Mouse (Mus musculus) left cerebral cortex, postnatal 36 days (tissue): ENCODE measurements around the gene Snd1. TPM values are rescaled to one million over a fixed set of nuclear protein-coding genes. Genes with fewer than 3 reads are reported as not detected.

Experiments used
- DNase-seq, 2 experiments: peaks; one replicate each; pipeline ENCODE4 v3.0.0; 2021 to 2022; ENCODE audit warnings: low spot score in 2 of 2, mixed read lengths in 1 of 2
- intact Hi-C: fragments of 180-260 bp; cut with DNase I; formaldehyde crosslinking; loops from one replicate; pipeline ENCODE4 v1.15.1; 2025
- total RNA-seq, 2 experiments: library from RNA; stranded (reverse); gene quantifications; 2 replicates each; pipeline ENCODE4 v1.2.3; 2021

Gene Snd1
- total RNA-seq, 2 experiments from 2014 or later = 81.3 to 82.8 TPM

GRCm38 (mm10) chr6:28672388-28672787 is 197.4 kb downstream of the Snd1 start:
- intact Hi-C loops = no loop called here
- no peak for DNase-seq

GRCm38 (mm10) chr6:28674686-28675085 is 199.7 kb downstream of the Snd1 start:
- intact Hi-C loops = no loop called here
- no peak for DNase-seq

- intact Hi-C loops = no loop called here
These were observed 204.0 kb downstream of the Snd1 start for GRCm38 (mm10) chr6:28678896-28679295.

GRCm38 (mm10) chr6:28680537-28680936 is 205.6 kb downstream of the Snd1 start:
- intact Hi-C loops = no loop called here
- no peak for DNase-seq

More at GRCm38 (mm10) chr6:28678896-28679295, 204.0 kb downstream of the Snd1 start:
- DNase-seq = no peak

- intact Hi-C loops = no loop called here
- DNase-seq = no peak
These were observed 206.8 kb downstream of the Snd1 start for GRCm38 (mm10) chr6:28681521-28682457.

- no peak for DNase-seq
- intact Hi-C loops = no loop called here
These were observed 210.1 kb downstream of the Snd1 start for GRCm38 (mm10) chr6:28685052-28685451.

GRCm38 (mm10) chr6:28685745-28686144 is 210.8 kb downstream of the Snd1 start:
- intact Hi-C loops = no loop called here
- no peak for DNase-seq

- DNase-seq = no peak
- intact Hi-C loops = no loop called here
These were observed 212.8 kb downstream of the Snd1 start for GRCm38 (mm10) chr6:28687776-28688175.

- intact Hi-C loops = no loop called here
- no peak for DNase-seq
These were observed 217.7 kb downstream of the Snd1 start for GRCm38 (mm10) chr6:28692659-28693058.

GRCm38 (mm10) chr6:28697214-28697613 is 222.3 kb downstream of the Snd1 start:
- no peak for DNase-seq
- intact Hi-C loops = loop anchor here (2.0 kb wide), 1 partner anchor 54 kb away; no protein-coding TSS in a partner anchor

- intact Hi-C loops = loop anchor here (5.0 kb wide), 3 partner anchors 108 to 162 kb away; no protein-coding TSS in a partner anchor
These were observed 229.7 kb downstream of the Snd1 start for GRCm38 (mm10) chr6:28704612-28705011.

GRCm38 (mm10) chr6:28705384-28706107 is 230.6 kb downstream of the Snd1 start:
- DNase-seq = peak; percentile 53 to 65
- intact Hi-C loops = loop anchor here (5.0 kb wide), 3 partner anchors 107 to 163 kb away; no protein-coding TSS in a partner anchor

More at GRCm38 (mm10) chr6:28704612-28705011, 229.7 kb downstream of the Snd1 start:
- no peak for DNase-seq

- intact Hi-C loops = loop anchor here (5.0 kb wide), 3 partner anchors 106 to 164 kb away; no protein-coding TSS in a partner anchor
These were observed 231.4 kb downstream of the Snd1 start for GRCm38 (mm10) chr6:28706108-28706975.

GRCm38 (mm10) chr6:28706976-28707592 is 232.1 kb downstream of the Snd1 start:
- intact Hi-C loops = loop anchor here (5.0 kb wide), 3 partner anchors 105 to 165 kb away; no protein-coding TSS in a partner anchor

More at GRCm38 (mm10) chr6:28706108-28706975, 231.4 kb downstream of the Snd1 start:
- DNase-seq = no peak

GRCm38 (mm10) chr6:28710035-28710434 is 235.1 kb downstream of the Snd1 start:
- intact Hi-C loops = no loop called here
- DNase-seq = no peak

More at GRCm38 (mm10) chr6:28706976-28707592, 232.1 kb downstream of the Snd1 start:
- no peak for DNase-seq

- no peak for DNase-seq
- intact Hi-C loops = no loop called here
These were observed 242.4 kb downstream of the Snd1 start for GRCm38 (mm10) chr6:28717203-28717844.

- intact Hi-C loops = no loop called here
- no peak for DNase-seq
These were observed 242.9 kb downstream of the Snd1 start for GRCm38 (mm10) chr6:28717845-28718237.
